Mouse (Mus musculus): ENCODE measurements at regions not wholly inside any gene's neighbourhood (a gene's known extent, or its start where the extent isn't known, plus 50 kb on each side); places are given as distances from the start of the nearest gene placed in this dataset.

DNA sequence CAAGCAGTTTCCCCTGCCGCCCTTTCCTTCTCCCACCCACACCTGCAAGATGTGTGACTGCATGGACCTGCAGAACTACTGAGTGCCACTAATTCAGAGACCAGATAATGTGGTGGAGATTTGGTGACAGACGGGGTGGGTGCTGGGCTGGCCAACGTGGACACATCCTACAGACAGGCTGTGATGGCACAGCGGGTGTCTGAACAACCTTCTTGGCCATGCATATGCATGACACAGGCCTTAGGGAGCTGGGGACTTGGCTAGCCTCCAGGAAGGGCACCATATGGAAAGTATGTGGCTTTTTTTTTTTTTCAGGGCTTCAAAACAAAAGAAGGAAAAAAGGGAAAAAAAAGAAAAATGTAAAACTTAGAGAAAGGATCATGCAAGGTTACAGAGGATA lies 243.5 kb upstream of the N4bp1 start:
- TF ChIP-seq CTCF (IDR thresholded peaks at IDR 0.05 in 2 of 3, conservative IDR thresholded peaks at IDR 0.05 in 1 of 3; ENCODE audit: control insufficient read depth in 1 of 3, insufficient read depth in 1 of 3, low read depth in 2 of 3, low read length in 3 of 3, poor library complexity in 1 of 3, severe bottlenecking in 1 of 3): no peak
- TF ChIP-seq POLR2A (IDR thresholded peaks at IDR 0.05; ENCODE audit: control insufficient read depth in 1 of 2, insufficient read depth in 1 of 2, low read depth in 1 of 2, low read length in 2 of 2, poor library complexity in 1 of 2): no peak
- TF ChIP-seq MYC (IDR thresholded peaks at IDR 0.05; ENCODE audit: low read depth, low read length): no peak
- no peak for TF ChIP-seq EP300 (IDR thresholded peaks at IDR 0.05; ENCODE audit: low read depth in 1 of 2, low read length in 2 of 2)
- TF ChIP-seq NRF1 (IDR thresholded peaks at IDR 0.05; ENCODE audit: insufficient read depth, low read depth, low read length, poor library complexity, severe bottlenecking): no peak
- no peak for TF ChIP-seq POLR2AphosphoS2 (IDR thresholded peaks at IDR 0.05; ENCODE audit: low read length)
- TF ChIP-seq ELF1 (IDR thresholded peaks at IDR 0.05; ENCODE audit: low read depth, low read length): no peak
- no peak for TF ChIP-seq MAX (IDR thresholded peaks at IDR 0.05; ENCODE audit: low read length)
- TF ChIP-seq MAFK (IDR thresholded peaks at IDR 0.05; ENCODE audit: borderline replicate concordance, low read depth, low read length): no peak
